Mouse (Mus musculus) WW6 (cell line): ENCODE data around the gene C87436.

Experiments
- DNase-seq: peaks from one replicate; pipeline ENCODE4 v3.0.0-alpha.2; 2013; ENCODE audit warnings: low read depth, low spot score

Gene C87436

DNA sequence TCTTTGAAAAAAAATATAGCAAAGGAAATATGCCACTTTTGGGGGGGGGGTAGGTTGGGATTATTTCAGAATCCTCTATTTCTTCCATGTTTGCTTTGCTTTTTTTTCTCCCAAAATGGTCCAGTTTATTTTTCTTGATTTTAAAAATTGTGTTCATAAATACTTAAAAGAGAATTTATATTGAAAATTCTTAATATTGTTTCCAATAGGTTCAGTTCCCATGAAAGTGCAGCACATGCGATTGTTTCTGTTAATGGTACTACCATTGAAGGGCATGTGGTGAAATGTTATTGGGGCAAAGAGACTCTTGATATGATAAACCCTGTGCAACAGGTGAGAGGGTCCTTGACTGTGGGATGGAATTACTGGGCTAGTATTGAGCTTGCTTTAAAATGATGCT lies 11.8 kb upstream of the C87436 start, which contains the start of gene Gm44790:
Gm44790 (plus strand) TSS at position 301 of the 400 bp plus-strand sequence.
- DNase-seq = no peak

DNA sequence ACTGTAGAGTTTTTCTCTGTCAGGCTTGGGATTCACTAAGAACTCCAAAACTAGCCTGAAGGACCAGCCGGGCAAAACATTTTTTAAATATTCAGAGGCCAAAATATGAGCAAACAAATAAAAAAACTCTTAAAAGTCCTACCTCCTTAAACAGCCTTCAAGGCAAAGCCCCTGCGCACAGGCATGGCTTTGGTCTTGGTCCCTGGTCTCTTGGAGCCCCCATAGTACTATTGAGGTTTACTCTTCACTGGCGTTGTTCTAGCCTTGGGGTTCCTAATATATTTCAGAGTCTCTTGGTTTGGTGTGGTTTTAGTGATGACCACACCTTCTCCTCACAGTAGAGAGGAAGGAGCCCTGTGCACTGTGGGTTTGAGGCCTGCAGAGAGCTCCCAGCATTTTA lies 6.6 kb upstream of the C87436 start:
- no peak for DNase-seq

DNA sequence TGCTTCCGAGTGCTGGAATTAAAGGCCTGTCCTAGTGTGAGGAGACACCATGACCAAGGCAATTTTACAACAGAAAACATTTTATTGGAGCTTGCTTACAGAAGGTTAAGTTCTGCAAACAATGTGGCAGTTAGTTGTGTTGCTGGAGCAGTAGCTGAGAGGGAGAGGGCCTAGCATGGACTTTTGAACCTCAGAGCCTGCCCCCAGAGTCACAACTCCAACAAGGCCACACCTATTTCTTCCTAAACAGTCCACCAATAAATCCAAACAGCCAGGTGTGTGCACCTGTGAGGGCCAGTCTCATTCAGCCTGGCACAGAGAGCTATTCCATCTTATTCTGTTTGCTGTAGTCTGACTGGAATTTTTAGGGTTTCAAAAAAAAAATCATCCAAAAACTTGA lies 4.5 kb upstream of the C87436 start:
- no peak for DNase-seq

DNA sequence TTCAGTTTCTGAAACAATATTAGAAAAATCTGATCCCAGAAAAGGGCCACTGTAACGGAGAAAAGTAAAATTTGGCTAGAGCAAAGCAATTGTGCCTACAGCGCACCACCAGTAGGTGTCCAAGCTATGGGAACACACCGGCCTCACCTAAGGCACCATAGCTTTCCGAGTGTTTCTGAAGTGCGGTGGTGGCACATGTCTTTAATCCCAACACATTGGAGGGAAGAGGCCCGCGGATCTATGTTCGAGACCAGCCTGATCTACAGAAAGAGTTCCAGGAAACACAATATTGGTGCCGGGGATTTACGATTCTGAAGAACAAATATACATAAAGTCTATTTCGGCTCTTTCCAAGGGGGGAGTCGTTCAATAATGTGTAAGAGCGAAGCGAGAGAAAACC lies 463 bp upstream of the C87436 start:
- DNase-seq = peak; percentile 42

DNA sequence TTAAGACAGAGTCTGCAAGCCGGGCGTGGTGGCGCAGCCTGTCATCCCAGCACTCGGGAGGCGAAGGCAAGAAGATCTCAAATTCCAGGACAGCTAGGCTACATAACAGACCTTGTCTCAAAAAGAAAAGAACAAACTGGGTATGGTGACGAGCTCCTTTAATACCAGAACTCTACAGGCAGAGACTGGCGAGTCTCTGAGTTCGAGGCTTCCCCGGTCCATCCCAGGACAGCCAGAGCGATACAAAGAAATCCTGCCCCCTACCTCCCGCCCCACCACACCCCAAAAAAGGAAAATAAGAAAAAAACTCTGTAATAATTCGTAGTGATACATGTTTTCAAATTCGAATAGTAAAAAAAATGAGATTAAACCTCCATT lies 934 bp downstream of the C87436 start:
- no peak for DNase-seq

DNA sequence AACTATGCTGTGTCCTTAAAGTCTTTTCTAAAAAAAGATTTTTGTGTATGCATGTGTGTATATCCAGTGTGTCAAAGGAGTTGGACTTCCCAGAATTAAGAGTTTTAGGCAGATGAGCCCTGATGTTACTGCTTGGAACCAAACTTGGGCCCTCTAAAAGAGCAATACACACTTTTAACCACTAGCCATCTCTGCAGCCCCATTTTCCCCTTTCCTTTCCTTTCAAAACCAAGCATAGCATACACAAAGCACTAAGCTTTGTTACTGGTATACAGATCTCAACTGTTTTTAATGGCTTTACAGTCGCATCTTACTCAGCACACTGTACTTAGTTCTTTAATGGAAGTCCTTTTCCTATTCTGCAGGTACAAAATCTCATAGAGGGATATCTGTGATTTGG lies 1.4 kb downstream of the C87436 start:
- no peak for DNase-seq

DNA sequence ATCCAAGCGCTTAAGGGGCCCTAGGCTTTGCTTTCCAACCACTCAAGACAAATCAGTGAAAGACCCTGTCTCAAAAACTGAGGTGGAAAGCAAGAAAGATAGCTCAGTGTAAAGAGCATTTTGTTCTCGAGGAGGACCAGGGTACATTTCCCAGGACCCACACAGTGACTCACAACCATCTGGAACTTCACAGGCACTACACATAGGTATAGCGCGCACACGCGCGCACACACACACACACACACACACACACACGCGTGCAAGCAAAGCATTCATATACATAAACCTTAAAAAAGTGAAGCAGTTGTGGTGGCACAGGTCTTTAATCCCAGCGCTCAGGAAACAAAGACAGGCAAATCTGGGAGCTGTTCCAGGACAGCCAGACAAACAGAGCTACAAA lies 3.4 kb downstream of the C87436 start:
- no peak for DNase-seq

DNA sequence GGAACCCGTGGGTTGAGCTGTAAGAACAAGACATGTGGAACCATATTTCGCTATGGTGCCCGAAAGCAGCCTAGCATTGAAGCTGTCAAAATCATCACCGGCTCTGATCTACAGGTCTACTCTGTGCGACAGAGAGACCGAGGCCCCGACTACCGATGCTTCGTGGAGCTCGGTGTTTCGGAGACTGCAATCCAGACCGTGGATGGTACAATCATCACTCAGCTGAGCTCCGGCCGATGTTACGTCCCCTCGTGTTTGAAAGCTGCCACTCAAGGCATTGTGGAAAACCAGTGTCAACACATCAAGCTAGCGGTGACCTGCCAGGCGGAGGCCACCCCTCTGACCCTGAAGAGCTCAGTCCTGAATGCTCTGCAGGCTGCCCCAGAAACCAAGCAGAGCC lies 7.4 kb downstream of the C87436 start:
- DNase-seq = no peak

DNA sequence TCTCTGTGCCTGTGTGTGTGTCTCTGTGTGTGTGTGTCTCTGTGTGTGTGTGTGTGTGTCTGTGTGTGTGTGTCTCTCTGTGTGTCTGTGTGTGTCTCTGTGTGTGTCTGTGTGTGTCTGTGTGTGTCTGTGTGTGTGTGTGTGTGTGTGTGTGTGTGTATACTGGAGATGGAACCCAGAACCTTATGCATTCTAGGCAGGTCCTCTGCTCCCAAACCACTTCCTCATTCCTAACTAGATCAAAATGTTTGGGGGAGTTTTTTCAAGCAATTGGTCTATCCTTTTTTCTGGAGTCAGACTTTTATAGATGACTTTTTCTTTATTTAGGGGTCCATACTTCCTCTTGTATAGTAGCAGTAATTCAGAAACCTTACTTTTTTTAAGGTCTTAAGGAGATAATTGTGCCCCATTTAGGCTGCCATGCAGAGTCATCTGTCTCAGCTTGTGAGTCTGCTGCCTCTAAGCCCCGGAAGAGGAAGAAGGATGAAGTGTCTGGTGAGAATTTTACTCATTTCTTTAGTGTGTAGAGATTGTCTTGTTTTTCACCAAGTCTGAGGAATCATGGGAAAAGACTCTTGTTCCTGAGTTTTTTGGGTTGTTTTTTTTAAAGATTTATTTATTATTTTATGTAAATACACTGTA lies 8.9 kb downstream of the C87436 start:
- no peak for DNase-seq

DNA sequence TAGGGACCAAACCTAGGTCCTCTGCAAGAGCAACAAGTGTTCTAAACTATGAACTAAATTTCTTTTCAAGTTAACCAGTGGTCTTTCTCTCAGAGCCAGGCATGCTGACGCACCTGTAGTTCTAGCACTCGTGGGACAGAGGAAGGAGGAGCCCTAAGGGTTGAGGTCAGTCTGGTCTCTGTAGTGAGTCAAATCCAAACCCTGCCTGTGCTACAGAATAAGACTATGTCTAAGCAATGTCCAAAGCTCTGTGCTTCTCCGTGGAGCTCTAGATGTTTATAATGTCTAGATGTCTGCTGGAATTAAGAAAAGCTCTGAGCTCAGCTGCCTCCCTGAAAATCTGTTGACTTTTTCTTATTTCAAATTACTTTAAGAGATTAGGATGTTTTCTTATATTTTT lies 18.6 kb downstream of the C87436 start:
- DNase-seq = no peak

DNA sequence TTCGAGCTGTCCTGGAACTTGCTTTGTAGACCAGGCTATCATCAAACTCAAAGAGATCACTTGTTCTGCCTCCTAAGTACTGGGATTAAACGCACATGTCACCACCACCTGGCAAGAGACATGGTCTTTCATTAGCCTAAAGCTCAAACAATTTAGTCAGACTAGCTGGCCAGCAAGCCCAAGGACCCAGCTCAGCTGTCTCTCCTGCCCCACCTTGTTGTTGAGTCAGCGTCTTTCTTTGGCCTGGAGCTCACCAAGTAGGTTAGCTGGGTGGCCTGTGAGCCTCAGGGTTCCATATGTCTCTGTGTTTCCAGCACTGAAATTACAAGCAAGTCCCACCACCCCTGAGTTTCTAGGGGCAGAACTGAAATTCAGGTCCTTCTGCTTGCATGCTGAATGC lies 24.9 kb downstream of the C87436 start:
- no peak for DNase-seq

DNA sequence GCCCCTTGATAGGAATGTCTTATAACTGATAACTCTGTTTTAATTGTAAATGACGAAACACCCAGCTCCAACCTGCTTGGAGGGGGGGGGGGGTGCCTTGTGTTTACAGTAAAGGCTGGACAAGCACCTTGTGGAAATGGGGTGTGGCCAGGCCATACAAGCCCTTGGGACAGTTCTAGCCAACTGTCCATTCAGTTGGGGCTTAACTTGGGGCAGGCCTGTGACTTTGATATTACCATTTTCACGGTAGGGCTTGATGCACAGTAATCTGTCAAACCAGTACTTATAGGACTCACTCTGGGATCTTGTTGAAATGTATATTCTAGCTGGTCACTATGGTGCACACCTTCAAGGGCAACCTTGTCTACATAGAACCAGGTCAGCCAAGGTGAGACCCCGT lies 33.1 kb downstream of the C87436 start:
- DNase-seq = no peak

DNA sequence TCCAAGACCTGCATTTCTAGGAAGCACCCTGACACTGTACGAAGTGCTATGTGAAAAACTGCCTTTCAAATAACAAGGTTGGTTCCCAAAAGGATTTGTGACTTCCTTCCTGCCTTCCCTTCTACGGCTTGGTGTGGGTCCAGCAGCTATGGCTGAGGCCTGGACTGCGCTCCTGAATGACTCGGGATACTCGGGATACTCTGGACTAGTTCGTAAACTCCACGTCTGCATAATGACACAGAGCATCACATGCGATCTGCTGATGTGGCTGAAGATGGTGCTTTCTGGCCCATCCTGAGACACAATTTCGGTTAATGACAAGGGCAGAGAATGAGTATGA lies 33.6 kb downstream of the C87436 start:
- no peak for DNase-seq

DNA sequence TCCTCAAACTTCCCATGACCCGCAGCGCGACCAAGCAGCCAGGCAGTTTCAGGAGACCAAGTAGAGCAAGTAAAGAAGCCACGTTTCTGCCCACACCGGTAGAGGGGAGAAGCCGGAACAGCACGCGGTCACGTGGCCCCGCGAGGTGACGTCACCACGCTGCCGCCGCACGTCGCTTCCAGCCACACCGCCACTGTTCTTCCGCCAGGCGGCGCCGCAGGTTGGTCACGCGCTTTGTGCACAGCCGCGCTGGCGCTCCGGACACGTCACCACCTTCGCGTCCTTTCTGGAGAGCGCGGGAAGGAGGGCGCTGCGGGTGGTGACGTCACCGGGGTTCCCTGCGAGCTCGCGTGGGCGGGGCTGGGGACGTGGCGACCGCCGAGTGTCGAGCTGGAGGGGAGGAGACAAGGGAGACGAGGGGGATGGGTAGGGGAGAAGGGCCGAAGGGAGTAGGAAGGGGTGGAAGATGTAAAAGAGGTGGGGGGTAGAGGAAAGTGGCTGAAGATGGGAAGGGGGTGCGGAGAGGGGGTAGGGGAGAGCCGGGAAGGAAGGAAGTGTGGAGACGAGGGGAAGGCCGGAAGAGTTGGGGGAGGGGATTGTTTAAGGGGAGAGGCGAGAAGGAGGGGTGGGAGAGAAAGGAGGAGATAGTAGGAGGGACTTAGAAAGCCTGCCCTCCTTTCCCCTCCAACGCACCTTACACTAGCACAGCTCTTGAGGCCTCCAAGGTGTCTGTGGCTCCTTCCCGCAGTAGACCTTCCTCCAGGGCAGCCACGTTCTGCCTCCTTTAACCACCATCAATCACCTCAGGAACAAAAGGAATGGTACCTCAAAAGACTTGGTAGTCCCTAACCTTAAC lies 34.2 kb downstream of the C87436 start:
- DNase-seq = peak; percentile 98

DNA sequence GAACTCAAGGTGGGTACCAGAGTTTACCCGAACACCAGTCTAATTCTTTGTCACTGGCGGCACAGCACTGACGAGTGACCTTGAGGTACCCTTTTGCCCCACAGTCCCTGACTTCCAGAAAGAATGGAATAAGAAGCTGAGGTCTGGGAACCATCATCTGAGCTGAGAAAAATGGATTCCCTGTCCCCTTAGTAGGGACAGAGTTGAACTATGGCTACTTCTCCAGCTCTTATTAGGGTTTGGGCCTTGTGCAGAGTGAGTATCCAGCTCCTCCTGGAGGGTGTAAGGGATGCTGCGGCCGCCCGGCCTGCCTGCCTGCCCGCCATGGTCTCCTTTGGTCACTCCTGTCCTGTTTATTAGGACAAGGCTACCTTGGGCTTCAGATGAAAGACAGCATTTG lies 34.9 kb downstream of the C87436 start:
- no peak for DNase-seq

DNA sequence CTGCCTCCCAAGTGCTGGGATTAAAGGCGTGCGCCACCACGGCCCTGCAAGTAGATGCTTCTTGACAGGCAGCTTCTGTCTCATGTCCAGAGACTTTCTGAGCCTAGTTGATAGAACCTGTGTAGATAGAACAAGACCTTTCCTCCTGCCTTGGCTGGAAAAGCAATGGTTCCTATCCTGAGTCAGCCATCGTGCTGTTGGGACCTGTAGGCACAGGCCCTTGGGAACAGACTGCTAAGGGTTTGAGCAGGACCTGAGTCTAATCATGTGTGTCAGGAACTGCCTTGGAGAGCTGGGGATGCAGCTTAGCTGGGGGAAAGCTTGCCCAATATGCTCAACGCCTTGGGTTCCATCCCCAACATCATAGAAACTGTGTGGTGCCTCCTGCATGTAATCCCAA lies 35.9 kb downstream of the C87436 start:
- no peak for DNase-seq

DNA sequence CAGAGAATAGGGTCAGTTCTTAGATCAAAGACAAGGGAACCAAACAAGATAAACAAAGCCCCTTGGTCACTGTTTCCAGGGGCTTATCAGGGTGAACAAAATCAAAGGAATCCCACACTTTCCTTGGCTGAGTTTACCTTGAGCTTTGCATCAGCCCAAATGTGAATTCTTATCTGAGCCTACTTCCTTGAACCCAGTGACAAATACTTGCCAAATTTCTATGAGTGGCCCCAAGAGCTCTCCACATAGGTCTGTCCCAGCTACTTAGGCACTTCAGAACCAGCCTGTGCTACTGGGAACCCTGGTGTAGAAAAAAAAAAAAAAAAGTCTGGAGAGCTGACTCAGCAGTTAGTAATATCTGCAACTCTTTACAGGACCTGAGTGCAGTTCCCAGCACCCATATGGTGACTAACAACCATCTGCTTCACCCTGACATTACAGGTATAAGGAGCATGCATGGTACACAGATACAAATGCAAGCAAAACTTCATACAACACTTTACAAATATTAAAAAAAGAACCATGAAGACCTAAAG lies 36.5 kb downstream of the C87436 start:
- no peak for DNase-seq

DNA sequence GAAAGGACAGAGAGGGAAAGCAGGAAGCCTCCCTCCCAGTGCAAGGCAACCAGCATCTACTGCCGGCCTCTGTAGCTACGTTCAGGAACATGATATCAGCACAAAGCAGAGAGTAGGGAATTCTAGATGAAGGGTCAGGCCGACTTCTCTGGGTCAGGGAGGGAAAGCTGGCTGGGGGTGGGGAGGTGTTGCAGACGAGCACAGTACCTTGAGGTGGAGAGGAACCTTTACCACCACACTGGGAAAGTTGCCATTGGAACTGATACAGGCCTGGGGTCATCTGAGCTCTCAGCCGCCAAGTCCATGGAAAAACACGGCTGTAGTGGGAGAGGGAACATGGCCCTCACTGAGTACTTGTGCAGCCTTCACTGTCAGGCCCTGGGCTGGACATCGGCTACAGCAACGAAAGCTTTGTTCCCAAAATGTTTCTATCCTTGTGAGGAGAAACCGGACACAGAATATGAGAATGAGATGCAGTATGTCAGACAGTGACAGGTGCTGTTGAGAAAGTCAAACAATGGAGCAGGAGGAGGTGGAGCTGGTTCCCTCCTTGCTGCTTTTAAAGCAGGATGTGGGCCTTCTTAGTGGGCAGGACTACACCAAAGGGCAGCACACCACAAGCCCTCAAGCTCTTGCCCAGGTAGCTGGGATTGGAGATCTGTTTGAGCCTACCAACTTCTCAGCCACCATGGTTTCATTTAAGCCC lies 37.4 kb downstream of the C87436 start:
- no peak for DNase-seq

DNA sequence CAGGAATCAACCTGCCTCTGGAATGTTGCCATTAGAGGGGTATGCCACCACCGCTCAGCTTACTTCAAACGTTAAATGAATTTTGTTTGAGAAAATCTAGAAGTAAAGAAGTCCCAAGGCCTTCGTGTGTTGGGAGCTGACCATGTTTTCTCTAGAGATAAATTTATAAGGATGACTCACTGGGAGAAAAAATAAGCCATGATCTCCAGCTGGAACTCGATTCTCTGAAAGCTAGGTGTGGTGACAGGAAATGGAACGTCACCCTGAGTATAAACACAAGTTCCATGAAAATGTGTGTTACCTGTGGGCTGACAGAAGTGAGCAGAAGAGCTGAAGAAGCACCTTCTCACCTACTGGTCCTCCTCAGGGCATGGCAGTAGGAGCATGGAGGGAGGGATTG lies 38.8 kb downstream of the C87436 start:
- no peak for DNase-seq

DNA sequence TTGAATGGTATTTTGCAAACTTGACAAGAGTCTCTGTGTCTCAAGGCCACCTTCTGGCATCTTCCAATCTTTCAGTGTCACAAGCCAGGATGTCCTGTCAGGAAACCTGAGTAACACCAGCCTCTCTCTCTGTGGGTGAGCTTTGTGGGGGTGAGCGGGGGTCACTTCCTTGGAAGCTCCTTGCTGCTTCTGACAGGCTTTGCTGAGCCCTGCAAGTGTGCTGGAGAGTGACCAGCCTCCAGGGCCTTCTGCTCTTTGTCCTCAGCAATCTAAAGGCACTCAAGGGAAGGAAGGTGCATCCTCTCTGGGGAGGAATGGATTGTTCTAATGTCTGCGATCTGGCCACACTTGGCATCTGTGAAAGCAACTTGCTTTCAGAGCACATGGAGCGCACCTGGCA lies 41.1 kb downstream of the C87436 start:
- DNase-seq = no peak

DNA sequence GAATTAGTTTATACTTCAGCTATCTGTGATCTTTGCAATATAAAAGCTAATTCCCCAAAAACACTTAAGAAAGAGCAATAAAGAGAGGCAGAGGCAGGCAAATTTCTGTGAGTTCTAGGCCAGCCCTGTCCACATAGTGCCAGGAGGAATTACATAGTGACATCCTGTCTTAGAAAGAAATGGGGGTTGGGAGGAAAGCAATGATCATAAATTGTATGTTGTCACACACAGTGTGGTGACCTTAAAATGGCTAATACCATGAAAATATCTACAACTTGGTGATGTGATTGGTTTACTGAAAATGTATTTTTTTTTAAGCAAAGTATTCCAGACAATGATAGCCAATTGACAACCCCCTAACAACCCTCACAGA lies 41.6 kb downstream of the C87436 start:
- no peak for DNase-seq

DNA sequence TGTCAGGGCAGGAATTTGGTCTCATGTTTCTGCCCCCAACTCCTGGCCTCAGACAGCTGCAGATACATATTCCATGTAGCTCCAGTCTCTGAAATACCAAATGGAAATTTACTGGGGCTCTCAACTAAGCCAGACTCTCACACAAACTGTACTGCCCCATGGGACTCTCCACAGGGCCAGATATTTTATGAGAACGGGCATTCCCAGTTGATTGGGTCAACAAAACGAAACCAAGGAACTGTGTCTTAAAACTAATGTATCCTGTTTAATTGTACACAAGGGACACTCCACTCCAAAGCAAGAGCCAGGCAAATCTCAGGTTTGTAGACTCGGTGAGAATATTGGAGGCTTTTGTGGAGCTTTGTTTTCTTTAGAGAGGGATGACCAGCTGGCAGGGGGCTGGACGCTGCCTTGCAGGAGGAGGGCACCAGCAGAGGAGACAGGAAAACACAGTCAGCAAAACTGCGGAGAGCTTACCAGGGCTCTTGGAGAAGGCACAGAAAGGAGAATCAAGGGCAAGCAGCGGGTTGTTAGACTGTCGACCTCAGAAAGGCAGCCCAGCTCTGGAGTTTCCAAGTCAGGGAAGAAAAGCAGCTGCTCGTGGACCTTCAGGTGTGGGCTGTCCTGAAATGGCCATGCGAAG lies 42.1 kb downstream of the C87436 start:
- DNase-seq = no peak
